Mouse (Mus musculus) stomach, embryonic 14.5 days (tissue): ENCODE data around the gene Il12a. TPM values are rescaled to one million over a fixed set of nuclear protein-coding genes. Genes with fewer than 3 reads are reported as not detected.

ENCODE experiments used
- ATAC-seq: fragments of 200-750 bp; cut with Nextera tagmentation; 2 replicates; pipeline ENCODE4 v1.8.0; 2017; ENCODE audit warnings: low read depth, moderate TSS enrichment; ENCODE audit not compliant: insufficient number of reproducible peaks, insufficient read depth, low FRiP score
- H3K27ac ChIP-seq: fragments of 300-500 bp; sonication (generic); 2 replicates; pipeline ENCODE4 v1.5.1; 2014; ENCODE audit warnings: mild to moderate bottlenecking, low read length, moderate library complexity, mixed read lengths
- H3K27me3 ChIP-seq: fragments of 300-500 bp; sonication (generic); 2 replicates; pipeline ENCODE4 v1.6.1; 2014; ENCODE audit warnings: low read length, control low read depth, mixed read lengths; ENCODE audit not compliant: control insufficient read depth, insufficient read depth
- H3K36me3 ChIP-seq: fragments of 300-500 bp; sonication (generic); 2 replicates; pipeline ENCODE4 v1.6.1; 2014; ENCODE audit warnings: mild to moderate bottlenecking, control low read depth, low read length, moderate library complexity, mixed read lengths; ENCODE audit not compliant: control insufficient read depth, insufficient read depth
- H3K4me1 ChIP-seq: fragments of 300-500 bp; sonication (generic); 2 replicates; pipeline ENCODE4 v1.6.1; 2014; ENCODE audit warnings: low read length, control low read depth, mixed read lengths; ENCODE audit not compliant: control insufficient read depth, insufficient read depth
- H3K4me2 ChIP-seq: fragments of 300-500 bp; sonication (generic); replicated peaks from 2 replicates; pipeline ENCODE4 v1.6.1; 2014; ENCODE audit warnings: low read depth, low read length, control low read depth
- H3K4me3 ChIP-seq: fragments of 300-500 bp; sonication (generic); 2 replicates; pipeline ENCODE4 v1.5.1; 2014; ENCODE audit warnings: low read depth, low read length, control low read depth
- H3K9ac ChIP-seq: fragments of 300-500 bp; sonication (generic); replicated peaks from 2 replicates; pipeline ENCODE4 v1.6.1; 2014; ENCODE audit warnings: low read depth, mild to moderate bottlenecking, control low read depth, low read length, moderate library complexity, mixed read lengths
- H3K9me3 ChIP-seq: fragments of 300-500 bp; sonication (generic); 2 replicates; pipeline ENCODE4 v1.6.1; 2016; ENCODE audit warnings: low read depth, low read length, control low read depth; ENCODE audit not compliant: control insufficient read depth
- WGBS: fragments of 180-500 bp; shearing (Covaris S2); extraction: QIAGEN DNeasy Blood & Tissue Kit; methylation state at CpG from one replicate; pipeline ENCODE4 v1.1.7; 2014; 5-methylcytosine and 5-hydroxymethylcytosine counted together
- polyA plus RNA-seq: library from polyadenylated mRNA; unstranded; fragments of >200 nt; fragmentation: Nextera tagmentation; extraction: Ambion mirVana; gene quantifications from 2 replicates; pipeline ENCODE4 v1.2.1, GENCODE M21; 2014

Il12a gene
- polyA plus RNA-seq, 1 experiment from 2014 or later, result not detected

DNA sequence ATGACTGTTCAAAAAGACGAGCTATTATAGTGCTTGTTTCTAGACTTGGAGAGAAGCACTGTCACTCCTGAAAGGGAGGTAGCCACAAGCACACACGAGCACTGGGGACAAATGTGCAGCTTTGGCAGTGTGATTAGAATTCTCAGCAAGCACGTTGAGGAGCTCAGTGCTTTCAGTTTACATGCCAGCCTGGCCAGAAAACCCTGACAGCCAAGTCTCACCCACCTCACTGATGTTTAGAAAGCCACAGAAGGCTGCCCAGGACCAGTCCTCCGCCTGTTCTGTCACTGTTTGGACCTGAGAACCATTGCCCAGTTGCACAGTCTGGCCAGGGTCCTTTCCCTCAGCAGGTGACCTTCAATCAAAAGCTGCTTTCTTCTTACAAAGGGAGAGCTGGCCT, 29.9 kb upstream of the Il12a start:
- H3K36me3 ChIP-seq, result no peaks in the 10 kb centered on the region
- H3K9me3 ChIP-seq, result no peaks in the 10 kb centered on the region
- H3K9ac ChIP-seq, result no peak overlapping the region
- H3K27ac ChIP-seq, result no peak overlapping the region
- ATAC-seq, result no peak
- H3K4me1 ChIP-seq, result no peaks in the 10 kb centered on the region
- H3K4me3 ChIP-seq, result no peak overlapping the region
- no peak overlapping the region for H3K4me2 ChIP-seq
- WGBS, result 59% methylated on average over 4 of the region's 4 CpGs
- no peaks in the 10 kb centered on the region for H3K27me3 ChIP-seq

DNA sequence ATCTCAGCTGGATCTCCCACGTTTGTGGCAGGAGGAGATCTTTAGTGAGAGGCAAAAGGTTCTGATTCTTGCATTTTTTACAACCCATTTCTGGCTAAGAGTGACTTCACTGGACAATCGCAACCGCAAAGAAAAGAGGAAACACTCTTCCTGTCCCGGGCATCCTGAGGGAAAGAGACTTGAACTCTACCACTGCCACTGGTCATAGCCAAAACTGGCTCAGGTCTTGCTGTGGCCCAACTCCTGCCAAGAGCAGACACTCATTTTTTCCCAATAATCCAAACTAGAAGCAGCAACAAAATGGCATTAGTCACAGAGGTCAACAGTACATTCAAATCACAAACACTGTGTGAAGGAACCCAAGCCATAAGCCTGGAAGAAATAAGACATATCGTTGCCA, 28.1 kb upstream of the Il12a start:
- no peaks in the 10 kb centered on the region for H3K36me3 ChIP-seq
- no peak for ATAC-seq
- H3K4me2 ChIP-seq, result no peak overlapping the region
- 73% methylated on average over 5 of the region's 5 CpGs for WGBS
- H3K4me3 ChIP-seq, result no peak overlapping the region
- H3K9me3 ChIP-seq, result no peaks in the 10 kb centered on the region
- H3K27ac ChIP-seq, result no peak overlapping the region
- H3K4me1 ChIP-seq, result no peaks in the 10 kb centered on the region
- no peaks in the 10 kb centered on the region for H3K27me3 ChIP-seq
- no peak overlapping the region for H3K9ac ChIP-seq

DNA sequence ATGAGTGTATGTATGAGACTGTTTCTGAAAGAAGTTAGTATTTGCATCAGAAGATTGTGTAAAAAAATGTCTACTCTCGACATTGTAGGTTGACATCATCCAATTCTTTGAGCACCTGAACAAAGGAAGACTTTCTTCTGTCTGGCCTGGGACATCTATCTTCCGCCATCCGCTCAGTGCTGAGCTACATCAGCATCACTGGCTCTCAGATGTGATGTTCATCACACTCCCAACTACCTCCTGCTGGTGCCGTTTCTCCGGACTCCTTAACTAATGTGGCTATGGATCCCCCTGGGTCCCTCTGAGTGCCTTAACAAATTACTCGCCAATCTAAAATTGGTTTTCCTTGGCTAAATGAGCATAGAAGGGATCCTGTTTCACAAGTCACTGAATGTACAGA, 26.1 kb upstream of the Il12a start:
- H3K9ac ChIP-seq, result no peak overlapping the region
- no peak overlapping the region for H3K4me2 ChIP-seq
- no peaks in the 10 kb centered on the region for H3K9me3 ChIP-seq
- WGBS, result 83% methylated on average over 6 of the region's 6 CpGs
- no peak overlapping the region for H3K4me3 ChIP-seq
- H3K27ac ChIP-seq, result no peak overlapping the region
- no peaks in the 10 kb centered on the region for H3K27me3 ChIP-seq
- no peaks in the 10 kb centered on the region for H3K36me3 ChIP-seq
- H3K4me1 ChIP-seq, result no peaks in the 10 kb centered on the region
- no peak for ATAC-seq

DNA sequence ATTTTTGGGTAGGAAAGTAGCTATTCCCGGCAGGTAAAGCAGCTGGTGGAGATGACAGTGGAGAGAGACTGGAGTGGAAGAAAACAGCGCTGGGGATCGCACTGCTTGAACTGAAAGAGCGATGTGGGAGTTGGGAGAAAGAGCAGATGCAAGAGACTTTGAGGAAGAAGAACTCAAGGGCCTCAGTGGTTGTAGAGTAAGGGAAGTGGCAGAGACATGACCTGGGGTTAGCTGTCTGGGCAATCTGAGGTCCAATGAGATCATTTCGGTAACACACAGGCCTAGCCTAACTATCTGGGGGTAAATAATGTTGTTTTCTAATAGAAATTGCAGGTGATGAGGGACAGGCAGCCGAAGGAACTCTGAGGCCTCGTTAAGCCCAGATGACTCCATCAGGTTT, 24.1 kb upstream of the Il12a start:
- H3K4me1 ChIP-seq, result no peaks in the 10 kb centered on the region
- no peak overlapping the region for H3K4me3 ChIP-seq
- no peaks in the 10 kb centered on the region for H3K27me3 ChIP-seq
- no peaks in the 10 kb centered on the region for H3K36me3 ChIP-seq
- H3K9ac ChIP-seq, result no peak overlapping the region
- H3K9me3 ChIP-seq, result no peaks in the 10 kb centered on the region
- ATAC-seq, result no peak
- H3K27ac ChIP-seq, result no peak overlapping the region
- no peak overlapping the region for H3K4me2 ChIP-seq
- 91% methylated on average over 7 of the region's 7 CpGs for WGBS

DNA sequence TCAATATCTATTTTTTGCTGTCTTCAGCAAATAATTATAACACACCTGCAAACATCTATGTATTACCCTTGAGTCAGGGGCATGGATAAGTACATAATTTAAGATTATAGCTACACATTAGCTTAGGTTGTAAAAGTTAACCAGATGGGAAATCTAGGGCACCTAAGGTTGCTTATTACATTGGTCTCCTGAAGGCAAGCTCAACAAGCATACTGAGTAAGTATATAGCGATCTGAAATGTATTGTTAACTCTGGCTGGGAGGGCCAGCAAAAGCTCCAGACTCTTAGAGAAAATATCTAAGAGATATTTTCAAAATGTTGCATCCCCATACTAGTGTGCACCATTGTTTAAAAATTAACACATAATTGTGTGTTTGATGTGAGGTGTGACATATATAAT, 22.6 kb upstream of the Il12a start:
- no peaks in the 10 kb centered on the region for H3K4me1 ChIP-seq
- H3K4me2 ChIP-seq, result no peak overlapping the region
- no peak overlapping the region for H3K9ac ChIP-seq
- H3K27me3 ChIP-seq, result no peaks in the 10 kb centered on the region
- WGBS, result 98% methylated on average over 1 of the region's 1 CpGs
- no peak overlapping the region for H3K27ac ChIP-seq
- no peak for ATAC-seq
- H3K36me3 ChIP-seq, result no peaks in the 10 kb centered on the region
- H3K4me3 ChIP-seq, result no peak overlapping the region
- no peaks in the 10 kb centered on the region for H3K9me3 ChIP-seq

DNA sequence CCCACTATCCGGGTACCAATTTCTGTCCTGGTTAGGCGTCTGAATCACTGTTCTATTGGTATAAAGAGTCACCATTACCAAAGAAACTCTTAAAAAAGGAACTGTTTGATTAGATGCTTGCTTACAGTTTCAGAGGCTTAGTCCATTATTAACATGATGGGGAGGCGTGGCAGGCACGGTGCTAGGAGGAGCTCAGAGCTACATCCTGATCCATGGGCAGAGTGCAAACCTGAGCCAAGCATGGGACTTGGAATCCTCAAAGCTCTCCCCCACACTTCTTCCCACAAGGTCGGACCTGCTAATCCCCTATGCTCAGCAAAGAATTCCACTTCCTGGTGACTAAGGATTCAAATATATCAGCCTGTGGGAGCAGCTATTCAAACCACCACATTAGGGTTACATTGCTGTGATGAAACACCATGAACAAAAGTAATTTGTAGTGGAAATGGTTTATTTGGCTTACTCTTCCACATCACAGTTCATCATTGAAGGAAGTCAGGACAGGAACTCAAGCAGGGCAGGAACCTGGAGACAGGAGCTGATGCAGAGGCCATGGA, 20.9 kb upstream of the Il12a start:
- H3K4me3 ChIP-seq, result no peak overlapping the region
- no peak overlapping the region for H3K4me2 ChIP-seq
- no peak overlapping the region for H3K27ac ChIP-seq
- no peaks in the 10 kb centered on the region for H3K4me1 ChIP-seq
- no peaks in the 10 kb centered on the region for H3K27me3 ChIP-seq
- no peak for ATAC-seq
- H3K9ac ChIP-seq, result no peak overlapping the region
- 72% methylated on average over 5 of the region's 5 CpGs for WGBS
- H3K9me3 ChIP-seq, result no peaks in the 10 kb centered on the region
- no peaks in the 10 kb centered on the region for H3K36me3 ChIP-seq

DNA sequence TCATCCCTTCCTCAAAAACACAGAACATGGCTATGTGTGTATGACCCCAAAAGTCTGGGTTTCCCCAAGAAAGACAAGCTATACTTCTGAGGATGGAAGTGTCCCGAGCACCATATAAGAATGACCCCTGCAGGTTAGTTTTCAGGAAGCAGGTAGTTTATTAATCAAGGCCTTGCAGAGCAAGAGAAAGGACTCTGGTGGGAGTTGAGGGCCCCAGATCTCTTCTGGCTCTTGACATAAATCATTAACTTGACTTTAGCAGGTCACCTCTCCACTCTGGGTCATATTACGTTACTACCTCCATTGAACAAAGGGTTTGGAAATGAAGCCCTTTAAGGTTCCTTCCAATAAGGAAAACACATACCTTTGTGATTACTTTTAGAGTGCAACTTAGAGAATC, 15.7 kb upstream of the Il12a start:
- 64% methylated on average over 2 of the region's 2 CpGs for WGBS
- no peak for ATAC-seq
- Histone ChIP-seq H3K4me2 (no peak overlapping the region), H3K36me3 (no peaks in the 10 kb centered on the region), H3K4me1 (peaks cover 5% of the 10 kb centered on the region; the same call in 1 of the 2 replicates), H3K27me3 (no peaks in the 10 kb centered on the region), H3K4me3 (no peak overlapping the region), H3K9me3 (no peaks in the 10 kb centered on the region), H3K27ac (no peak overlapping the region), H3K9ac (no peak overlapping the region)

DNA sequence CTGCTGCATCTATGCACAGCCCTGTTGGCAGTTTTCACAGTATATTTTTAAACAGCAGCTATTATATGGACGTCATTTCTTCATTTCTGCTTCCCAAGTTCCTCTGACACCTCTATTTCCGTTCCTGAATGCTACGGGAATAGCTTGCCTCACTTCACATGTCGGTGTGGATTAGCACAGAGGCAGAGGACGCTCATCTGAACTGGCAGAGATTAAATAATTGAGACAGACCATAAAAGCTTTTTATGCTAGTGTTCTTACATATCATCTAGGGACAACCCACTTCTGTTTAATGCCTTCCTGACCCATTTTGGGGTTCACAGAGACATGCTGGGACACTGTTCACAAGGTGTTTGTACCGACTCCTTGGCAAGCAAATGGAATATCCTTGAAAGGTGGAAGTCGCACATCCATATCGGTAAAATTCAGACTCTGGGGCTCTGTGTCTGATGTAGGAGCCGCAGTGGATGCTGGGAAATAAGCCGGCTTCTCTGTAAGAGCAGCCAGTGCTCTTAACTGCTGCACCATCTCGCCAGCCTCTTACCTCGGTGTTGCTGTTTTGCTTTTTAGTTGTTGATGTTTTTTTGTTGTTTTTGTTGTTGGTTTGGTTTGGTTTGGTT, 15.1 kb upstream of the Il12a start:
- no peak overlapping the region for H3K4me3 ChIP-seq
- no peak overlapping the region for H3K4me2 ChIP-seq
- no peak for ATAC-seq
- H3K9ac ChIP-seq, result no peak overlapping the region
- H3K36me3 ChIP-seq, result no peaks in the 10 kb centered on the region
- H3K27me3 ChIP-seq, result no peaks in the 10 kb centered on the region
- H3K9me3 ChIP-seq, result no peaks in the 10 kb centered on the region
- 85% methylated on average over 12 of the region's 12 CpGs for WGBS
- peaks cover 5% of the 10 kb centered on the region; the same call in 1 of the 2 replicates for H3K4me1 ChIP-seq
- no peak overlapping the region for H3K27ac ChIP-seq
